Mouse (Mus musculus) bone marrow, adult 2 months (tissue): ENCODE measurements around the gene Kcnk6.

Experiments
- CTCF ChIP-seq: fragments of 200-500 bp; IDR thresholded peaks from 2 replicates; pipeline ENCODE4 v1.5.1; 2011; ENCODE audit warnings: low read length, control low read depth; ENCODE audit not compliant: control insufficient read depth, insufficient read depth
- POLR2A ChIP-seq: fragments of 200-500 bp; IDR thresholded peaks from 2 replicates; pipeline ENCODE4 v1.6.1; 2011; ENCODE audit warnings: low read depth, mild to moderate bottlenecking, control low read depth, low read length, borderline replicate concordance; ENCODE audit not compliant: control insufficient read depth

GRCm38 (mm10) chr7:29231517-29231916 is 798 bp downstream of the Kcnk6 start:
- TF ChIP-seq CTCF = no peak
- TF ChIP-seq POLR2A = no peak
